Mouse (Mus musculus) testis, adult 2 months (tissue): Measurements from ENCODE around the gene Zmiz1.

Source experiments
- CTCF ChIP-seq: fragments of 200-500 bp; IDR thresholded peaks from 2 replicates; pipeline ENCODE4 v1.5.1; 2012; ENCODE audit warnings: low read depth, mild to moderate bottlenecking, inconsistent platforms, low read length, moderate library complexity; ENCODE audit not compliant: control insufficient read depth, insufficient read depth, insufficient replicate concordance
- POLR2A ChIP-seq: fragments of 200-500 bp; IDR thresholded peaks from 2 replicates; pipeline ENCODE4 v1.6.1; 2012; ENCODE audit warnings: low read depth, mild to moderate bottlenecking, inconsistent platforms, low read length, moderate library complexity; ENCODE audit not compliant: control insufficient read depth

- TF ChIP-seq POLR2A (no peak), CTCF (no peak)
These were observed 129.2 kb downstream of the Zmiz1 start for GRCm38 (mm10) chr14:25588156-25588555.
